ENCODE assay signal across 38 mouse cellular contexts in the genomic region with DNA sequence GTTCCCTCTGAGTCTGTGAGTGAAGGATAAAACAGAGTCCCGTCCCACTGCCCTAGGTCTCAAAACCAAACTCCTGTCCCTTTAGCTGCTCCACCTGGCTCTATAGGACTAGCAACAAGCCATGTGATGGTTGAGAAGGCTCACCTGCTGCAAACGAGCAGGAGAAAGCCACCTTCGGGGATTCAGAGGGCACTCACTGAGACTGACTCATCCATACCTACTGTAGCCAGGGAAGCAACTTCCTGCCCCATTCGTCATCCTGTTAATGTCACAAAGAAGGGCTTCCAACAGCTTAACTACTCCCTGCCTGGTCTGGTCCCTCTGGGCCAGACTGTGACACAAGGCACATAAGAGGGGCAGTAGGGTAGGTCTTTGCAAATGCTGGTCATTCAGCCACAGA. TPM values are rescaled to one million over a fixed set of nuclear protein-coding genes. Genes with fewer than 3 reads are reported as not detected.
"Had no signal": no experiment of that assay in that cellular context is flagged by ENCODE, and none has a peak within 500 bp of the region (broad histone marks: within the 10 kb centered on the region; RNA-seq: fewer than 3 reads in every experiment).

No protein-coding gene starts in this region.

- DNase-seq: left cerebral cortex, postnatal 4 days; liver; liver, embryonic 13.5 days; liver, postnatal 0 days; lung, adult 18-20 months; lung, adult 2 months; lung, embryonic 14.5 days; lung, postnatal 10 days; lung, postnatal 14 days; lung, postnatal 36 days; lung, postnatal 4 days; midbrain, embryonic 14.5 days had no signal

- H3K27me3 ChIP-seq: limb, embryonic 13.5 days; limb, embryonic 15.5 days; liver, embryonic 13.5 days; liver, embryonic 15.5 days; lung, embryonic 15.5 days; midbrain, embryonic 15.5 days; neural tube, embryonic 12.5 days had no signal

- H3K4me3 ChIP-seq: limb, embryonic 10.5 days; limb, embryonic 12.5 days; limb, embryonic 13.5 days; limb, embryonic 15.5 days; liver, embryonic 12.5 days; liver, embryonic 13.5 days; liver, embryonic 15.5 days; lung, embryonic 15.5 days; megakaryocyte, embryonic 14.5 days; midbrain, embryonic 10.5 days; midbrain, embryonic 12.5 days; midbrain, embryonic 13.5 days; midbrain, embryonic 15.5 days; myocyte; neural tube, embryonic 12.5 days had no signal

- H3K4me1 ChIP-seq: liver, embryonic 12.5 days; liver, embryonic 13.5 days; liver, embryonic 15.5 days; megakaryocyte, embryonic 14.5 days had no signal

- ATAC-seq: liver, embryonic 12.5 days; liver, postnatal 0 days; lung, postnatal 0 days; midbrain, embryonic 13.5 days; midbrain, embryonic 15.5 days; midbrain, embryonic 16.5 days had no signal

- H3K27ac ChIP-seq: limb, embryonic 10.5 days; limb, embryonic 12.5 days; limb, embryonic 13.5 days; limb, embryonic 15.5 days; liver, embryonic 12.5 days; liver, embryonic 13.5 days; liver, embryonic 14.5 days; liver, embryonic 15.5 days; lung, embryonic 15.5 days; macrophage; midbrain, embryonic 12.5 days; midbrain, embryonic 13.5 days; midbrain, embryonic 15.5 days; neural tube, embryonic 12.5 days had no signal

RNA-seq across cellular contexts. Expression of a gene that starts 25.5 kb away (rescaled TPM):
- polyA plus RNA-seq: limb, embryonic 10.5 days; limb, embryonic 11.5 days; limb, embryonic 12.5 days; limb, embryonic 13.5 days; limb, embryonic 15.5 days; liver, adult 2 months; liver, embryonic 11.5 days; liver, embryonic 12.5 days; liver, embryonic 13.5 days; liver, embryonic 14.5 days; liver, embryonic 15.5 days; liver, embryonic 16.5 days; liver, postnatal 0 days; lung, embryonic 14.5 days; lung, embryonic 15.5 days; lung, embryonic 16.5 days; lung, postnatal 0 days; macrophage; midbrain, embryonic 10.5 days; midbrain, embryonic 11.5 days; midbrain, embryonic 12.5 days; midbrain, embryonic 13.5 days; midbrain, embryonic 14.5 days; midbrain, embryonic 15.5 days; midbrain, embryonic 16.5 days; midbrain, postnatal 0 days; myocyte; neural tube, embryonic 11.5 days; neural tube, embryonic 12.5 days had no signal

RNA-seq across cellular contexts. Expression of a gene that starts 51.1 kb away (rescaled TPM):
- polyA plus RNA-seq: macrophage, myocyte had no signal
